Mouse (Mus musculus): ENCODE results near the gene Zfr2.
"Not testable (repeated sequence)": the region's sequence is repeated elsewhere in the genome, so short reads cannot be mapped to it uniquely, and the experiment has no call there.

The Zfr2 gene

DNA sequence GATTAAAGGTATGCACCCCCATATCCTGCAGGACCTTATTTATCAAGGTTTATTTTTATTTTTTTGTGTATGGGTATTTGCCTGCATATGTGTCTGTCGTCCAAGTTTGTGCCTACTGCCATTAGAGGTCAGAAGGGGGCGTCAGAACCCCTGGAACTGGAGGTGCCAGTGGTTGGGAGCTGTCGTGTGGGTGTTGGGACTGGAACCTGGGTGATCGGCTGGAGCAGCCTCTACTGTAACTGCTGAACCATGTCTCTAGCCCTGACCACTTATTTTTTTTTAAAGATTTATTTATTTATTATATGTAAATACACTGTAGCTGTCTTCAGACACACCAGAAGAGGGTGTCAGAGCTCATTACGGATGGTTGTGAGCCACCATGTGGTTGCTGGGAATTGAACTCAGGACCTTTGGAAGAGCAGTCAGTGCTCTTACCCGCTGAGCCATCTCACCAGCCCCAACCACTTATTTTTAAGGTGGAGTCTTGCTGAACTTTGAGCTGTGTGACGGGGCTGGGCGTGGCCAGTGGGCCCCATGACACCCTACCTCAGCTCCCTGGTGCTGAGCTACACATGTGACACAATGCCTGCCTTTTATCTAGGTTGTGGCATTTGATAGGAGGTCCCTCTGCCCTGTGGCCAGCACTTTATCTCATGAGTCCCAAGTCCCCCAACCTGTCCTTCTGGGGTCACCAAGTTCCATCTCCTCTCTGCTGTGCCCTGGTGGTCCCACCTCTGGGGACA, 29.8 kb upstream of the Zfr2 start:
- peak; percentile 52 for DNase-seq (ENCODE audit: low read depth)

DNA sequence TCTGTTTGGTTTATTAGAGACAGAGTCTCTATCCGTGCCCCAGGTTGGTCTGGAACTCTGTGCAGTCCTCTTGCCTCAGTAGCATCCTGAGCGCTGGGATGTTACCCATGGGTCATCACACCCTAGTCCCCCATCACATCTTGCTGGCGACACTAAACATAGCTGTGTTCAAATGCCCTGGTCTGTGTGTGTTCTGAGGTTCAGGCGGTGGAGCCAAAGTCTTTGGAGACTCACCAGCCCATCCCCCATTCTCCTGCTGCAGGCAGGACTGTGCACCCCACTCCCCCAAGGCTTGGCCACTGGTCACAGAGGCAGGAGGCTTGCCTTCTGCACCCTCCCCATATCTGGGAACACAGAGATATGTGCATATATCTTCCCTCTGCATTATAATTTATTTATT, 28.8 kb upstream of the Zfr2 start:
- no peak for DNase-seq (ENCODE audit: low read depth)

DNA sequence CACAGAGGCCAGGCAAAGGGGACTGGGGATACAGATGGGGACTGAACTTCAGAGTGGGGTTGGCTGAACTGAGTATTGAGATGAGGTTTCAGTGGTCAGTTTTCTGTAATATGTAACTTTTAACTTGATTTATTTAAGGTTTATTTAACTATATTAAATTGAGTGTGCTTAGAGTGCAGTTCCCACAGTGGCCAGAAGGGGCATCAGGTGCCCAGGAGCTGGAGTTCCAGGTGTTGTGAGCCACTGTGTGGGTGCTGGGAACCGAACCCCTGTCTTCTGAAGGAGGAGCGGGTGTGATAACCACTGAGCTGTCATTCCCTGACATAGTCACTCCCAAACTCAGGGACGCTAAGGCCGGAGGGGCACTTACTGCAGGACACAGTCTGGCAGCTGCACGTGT, 22.8 kb upstream of the Zfr2 start:
- no peak for DNase-seq (ENCODE audit: low read depth)

DNA sequence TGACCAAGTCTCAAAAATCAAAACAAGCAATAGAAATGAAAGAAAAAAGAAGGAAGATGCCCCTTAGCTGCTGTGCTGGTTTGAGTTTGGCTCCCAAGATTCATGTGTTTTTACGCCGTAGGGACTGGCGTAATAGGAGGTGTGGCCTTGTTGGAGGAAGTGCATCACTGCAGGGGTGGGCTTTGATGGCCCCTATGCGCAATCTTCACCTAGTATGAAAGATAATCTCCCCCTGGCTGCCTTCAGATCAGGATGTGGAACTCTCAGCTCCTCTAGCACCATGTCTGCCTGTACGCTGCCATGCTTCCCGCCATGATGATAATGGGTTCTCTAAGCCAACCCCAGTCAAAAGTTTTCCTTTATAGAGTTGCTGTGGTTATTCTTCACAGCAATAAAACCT, 16.7 kb upstream of the Zfr2 start:
- DNase-seq (ENCODE audit: low read depth), result no peak

GRCm38 (mm10) chr10:81216810-81217209, 16.1 kb upstream of the Zfr2 start:
- DNase-seq (ENCODE audit: low read depth), result no peak

DNA sequence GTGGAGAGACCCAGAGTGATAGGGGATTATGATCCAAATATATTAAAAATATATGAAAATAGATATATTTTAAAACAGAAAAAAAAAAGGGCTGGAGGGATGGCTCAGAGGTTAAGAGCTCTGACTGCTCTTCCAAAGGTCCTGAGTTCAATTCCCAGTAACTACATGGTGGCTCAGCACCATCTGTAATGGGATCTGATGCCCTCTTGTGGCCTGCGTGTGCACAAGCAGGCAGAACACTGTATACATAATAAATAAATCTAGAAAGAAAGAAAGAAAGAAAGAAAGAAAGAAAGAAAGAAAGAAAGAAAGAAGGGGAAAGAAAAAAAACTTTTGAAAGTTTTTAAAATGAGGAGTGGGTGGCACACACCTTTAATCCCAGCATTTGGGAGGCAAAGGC, 15.7 kb upstream of the Zfr2 start:
- peak; percentile 76 for DNase-seq (ENCODE audit: low read depth)

- DNase-seq (ENCODE audit: low read depth), result peak; percentile 90
These were observed 15.0 kb upstream of the Zfr2 start for GRCm38 (mm10) chr10:81217964-81218363.

DNA sequence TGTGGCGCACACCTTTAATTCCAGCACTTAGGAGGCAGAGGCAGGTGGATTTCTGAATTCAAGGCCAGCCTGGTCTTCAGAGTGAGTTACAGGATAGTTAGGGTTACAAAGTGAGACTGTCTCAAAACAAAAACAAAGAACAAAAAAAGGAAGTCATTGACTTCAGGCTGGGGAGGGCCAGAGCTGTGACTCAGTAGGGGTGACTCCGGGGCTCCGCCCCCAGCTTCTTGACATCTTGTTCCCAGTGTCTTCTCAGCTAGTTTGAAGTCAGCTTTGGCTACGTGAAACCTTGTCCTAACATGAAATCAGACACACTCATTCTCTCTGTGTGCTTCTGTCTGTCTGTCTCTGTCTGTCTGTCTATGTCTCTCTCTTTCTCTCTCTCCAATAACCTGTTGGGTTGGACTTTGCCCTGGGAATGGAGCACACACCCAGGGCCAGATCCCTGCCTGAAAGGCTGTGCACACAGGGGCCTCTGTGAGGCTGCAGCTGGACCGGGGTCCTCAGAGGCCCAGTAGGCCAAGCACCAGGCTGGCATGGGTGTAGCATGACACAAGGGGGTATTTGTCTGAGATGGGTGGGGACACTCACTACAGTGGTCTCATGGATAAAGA, 11.4 kb upstream of the Zfr2 start:
- DNase-seq (ENCODE audit: low read depth), result peak; percentile 45

DNA sequence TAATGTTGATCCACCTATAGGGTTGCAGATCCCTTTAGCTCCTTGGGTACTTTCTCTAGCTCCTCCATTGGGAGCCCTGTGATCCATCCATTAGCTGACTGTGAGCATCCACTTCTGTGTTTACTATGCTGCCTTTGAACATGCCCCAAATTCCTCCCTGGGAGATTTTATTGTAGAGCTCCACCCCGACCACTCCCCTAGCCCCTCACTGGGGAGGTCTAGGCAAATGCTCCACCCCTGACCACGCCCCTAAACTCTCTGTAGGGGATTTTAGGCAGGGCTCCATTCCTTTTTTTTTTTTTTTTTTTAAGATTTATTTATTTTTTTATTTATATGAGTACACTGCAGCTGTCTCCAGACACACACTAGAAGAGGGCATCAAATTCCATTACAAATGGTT, 9.2 kb upstream of the Zfr2 start:
- DNase-seq (ENCODE audit: low read depth), result not testable (repeated sequence)

DNA sequence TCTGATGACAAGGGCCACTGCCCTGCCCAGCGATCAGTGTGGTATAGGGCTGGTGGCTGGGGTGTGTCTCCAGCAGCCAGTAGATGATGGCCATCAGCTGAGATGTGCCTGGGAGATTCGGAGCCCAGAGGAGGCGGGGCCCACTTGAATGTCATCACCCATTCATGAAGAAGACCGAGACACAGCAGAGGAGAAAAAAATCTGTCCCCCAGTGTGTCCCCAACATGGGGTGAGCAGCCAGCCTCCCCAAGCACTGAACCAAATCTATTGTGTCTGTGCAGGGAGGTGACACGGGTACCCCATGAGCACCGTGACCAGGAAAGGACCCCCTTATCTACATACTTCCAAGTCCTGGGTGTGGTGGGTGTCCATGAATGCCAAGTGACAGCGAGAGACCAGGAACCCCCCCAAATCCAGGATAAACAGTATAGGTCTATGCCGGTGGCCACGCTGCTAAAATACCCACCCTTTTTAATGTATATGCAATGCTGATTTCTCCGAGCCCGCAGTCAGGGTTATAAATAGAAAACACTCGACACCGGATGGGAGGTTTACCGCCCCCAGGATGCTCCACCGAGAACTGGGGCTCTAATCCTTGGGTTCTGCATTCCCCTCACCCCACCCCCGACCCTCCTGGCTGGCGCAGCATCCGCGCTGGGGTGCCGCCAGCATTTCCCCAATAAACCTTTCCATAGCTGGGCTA, 3.1 kb upstream of the Zfr2 start:
- DNase-seq (ENCODE audit: low read depth), result peak; percentile 71

DNA sequence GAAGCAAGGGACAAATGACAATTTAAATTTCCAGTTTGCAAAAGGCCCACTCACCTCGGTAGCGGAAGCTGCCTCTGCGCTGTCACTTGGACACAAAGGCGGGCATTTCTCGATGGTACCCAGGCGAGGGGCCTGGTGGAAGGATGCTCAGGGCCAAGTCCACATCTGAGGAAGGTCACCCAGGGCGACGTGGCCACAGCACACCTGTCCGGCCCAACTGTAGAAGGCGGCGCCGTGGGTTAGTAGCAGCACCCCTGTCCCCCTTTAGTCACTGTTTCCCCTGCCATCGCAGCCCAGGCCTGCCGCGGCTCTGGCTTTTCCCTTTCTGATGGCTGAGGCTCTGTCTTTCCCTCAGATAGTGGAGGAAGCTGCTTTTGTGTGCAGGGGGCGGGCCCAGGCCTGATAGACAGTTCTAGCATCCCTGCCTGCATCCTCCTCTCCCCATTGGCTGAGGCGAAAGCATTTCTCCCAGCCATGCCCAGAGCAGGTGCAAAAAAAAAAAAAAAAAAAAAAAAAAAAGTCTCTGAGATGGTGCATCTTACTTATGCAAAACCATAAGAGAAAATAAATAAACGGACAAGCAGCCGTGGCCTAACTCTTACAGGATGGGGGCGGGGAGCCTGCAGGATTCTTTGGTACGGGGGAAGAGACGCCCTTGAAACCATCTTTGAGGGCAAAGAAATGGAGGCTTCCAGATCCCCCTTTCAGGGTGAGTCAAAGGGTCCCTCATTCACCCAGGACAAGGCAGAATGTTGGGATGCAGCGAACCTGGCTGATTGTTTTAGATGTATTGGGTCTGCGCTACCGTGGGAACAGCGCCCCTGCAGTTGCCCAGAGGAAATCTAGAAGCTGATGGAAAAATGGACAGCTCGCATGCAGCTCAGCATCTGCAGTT, 2.3 kb upstream of the Zfr2 start, which contains the start of gene Atcay:
Gene Atcay (minus strand): TSS at position 396 of the 895 bp plus-strand sequence.
- DNase-seq (ENCODE audit: low read depth), result peak; percentile 82

GRCm38 (mm10) chr10:81231436-81231835, 1.5 kb upstream of the Zfr2 start:
- DNase-seq (ENCODE audit: low read depth), result no peak

- no peak for DNase-seq (ENCODE audit: low read depth)
These were observed 251 bp downstream of the Zfr2 start for GRCm38 (mm10) chr10:81233226-81233585.

GRCm38 (mm10) chr10:81234206-81234605, 1.3 kb downstream of the Zfr2 start:
- DNase-seq (ENCODE audit: low read depth), result peak; percentile 16

GRCm38 (mm10) chr10:81236471-81237268, 3.7 kb downstream of the Zfr2 start:
- DNase-seq (ENCODE audit: low read depth), result no peak

DNA sequence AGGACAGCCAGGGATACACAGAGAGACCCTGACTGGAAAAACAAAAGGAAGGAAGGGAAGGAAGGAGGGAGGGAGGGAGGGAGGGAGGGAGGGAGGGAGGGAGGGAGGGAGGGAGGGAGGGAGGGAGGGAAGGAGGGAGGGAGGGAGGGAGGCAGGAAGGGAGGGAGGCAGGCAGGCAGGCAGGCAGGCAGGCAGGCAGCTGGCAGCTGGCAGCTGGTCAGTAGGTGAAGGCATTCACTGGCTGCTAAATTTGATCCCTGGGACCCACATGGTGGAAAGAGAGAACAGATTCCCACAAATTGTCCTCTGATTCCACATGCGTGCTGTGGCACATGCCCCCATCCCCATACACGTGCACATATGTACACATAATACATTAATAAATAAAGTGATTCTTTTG, 5.7 kb downstream of the Zfr2 start:
- no peak for DNase-seq (ENCODE audit: low read depth)

DNA sequence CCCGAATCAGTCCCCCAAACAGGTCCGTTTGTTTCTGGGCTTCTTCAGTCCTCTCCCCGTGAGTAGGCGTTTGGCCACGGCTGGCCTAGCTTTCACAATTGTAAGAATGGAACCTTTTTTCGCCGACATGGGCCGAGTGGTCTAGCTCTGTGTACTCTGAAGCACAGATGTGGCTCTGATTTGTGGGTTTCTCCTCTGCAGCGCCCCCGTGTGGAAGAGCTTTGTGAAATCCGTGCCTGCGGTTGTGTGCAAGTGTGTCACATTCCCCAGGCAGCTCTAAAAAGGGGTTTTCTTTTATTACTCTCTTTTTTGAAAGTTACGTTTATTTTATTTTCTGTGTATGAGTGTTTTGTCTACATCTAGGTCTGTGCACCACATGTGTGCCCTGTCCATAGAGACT, 7.9 kb downstream of the Zfr2 start:
- DNase-seq (ENCODE audit: low read depth), result peak; percentile 90

GRCm38 (mm10) chr10:81242021-81242420, 9.1 kb downstream of the Zfr2 start:
- no peak for DNase-seq (ENCODE audit: low read depth)

DNA sequence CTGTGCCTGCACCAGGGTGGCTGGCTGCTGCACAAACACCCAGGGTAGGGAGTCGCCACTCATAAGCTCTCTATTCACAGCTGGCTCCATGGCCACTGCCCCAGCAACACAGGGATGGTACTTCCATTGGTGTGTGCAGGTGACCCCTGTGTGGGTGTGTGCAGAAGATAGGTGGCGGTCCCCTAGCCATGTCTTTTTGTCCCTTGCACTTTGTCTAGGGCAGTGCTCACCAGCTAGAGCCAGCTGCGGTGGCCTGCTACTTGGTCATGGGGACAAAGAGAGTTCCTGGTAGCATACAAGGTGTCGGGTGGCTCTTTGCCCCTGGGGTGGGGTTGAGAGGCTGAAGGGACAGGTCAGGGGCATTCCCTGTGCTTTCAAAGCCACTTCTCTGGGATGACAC, 11.2 kb downstream of the Zfr2 start:
- DNase-seq (ENCODE audit: low read depth), result peak; percentile 28

DNA sequence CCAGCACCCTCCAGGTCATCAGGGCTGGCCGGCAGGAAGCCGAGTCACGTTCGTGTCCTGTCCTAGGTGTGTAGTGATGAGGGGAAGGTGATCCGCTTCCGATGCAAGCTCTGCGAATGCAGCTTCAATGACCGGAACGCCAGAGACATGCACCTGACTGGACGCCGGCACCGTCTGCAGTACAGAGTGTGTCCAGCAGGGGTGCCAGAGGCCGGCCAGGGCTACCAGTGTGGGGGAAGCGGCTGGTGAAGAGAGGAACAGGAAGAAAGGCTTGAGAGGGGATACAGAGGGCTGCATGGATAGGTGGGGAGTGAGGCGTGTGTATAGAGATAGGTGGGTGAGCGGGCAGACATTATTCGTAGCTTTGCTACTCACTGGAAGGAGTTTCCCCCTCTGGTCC, 11.6 kb downstream of the Zfr2 start:
- peak; percentile 87 for DNase-seq (ENCODE audit: low read depth)

DNA sequence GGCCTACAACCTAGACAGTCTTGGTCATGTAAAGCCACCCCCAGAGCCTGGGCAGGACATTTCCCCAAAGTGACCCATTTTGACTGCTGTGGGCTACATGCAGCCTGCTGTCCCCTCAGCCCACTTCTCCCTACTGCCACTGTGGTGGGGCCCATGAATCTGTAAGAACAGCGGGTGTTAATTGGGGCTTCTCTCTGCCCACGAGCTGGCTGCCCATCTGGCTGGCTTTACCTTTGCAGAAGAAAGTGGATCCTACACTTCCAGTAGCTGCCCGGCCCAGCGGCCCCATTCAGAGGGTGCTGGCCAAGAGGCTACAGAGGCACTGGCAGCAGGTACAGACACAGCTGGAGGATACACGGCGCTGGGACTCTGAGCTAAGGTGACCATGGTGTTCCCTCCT, 12.2 kb downstream of the Zfr2 start:
- no peak for DNase-seq (ENCODE audit: low read depth)
